Mouse (Mus musculus): ENCODE results near the gene Tmem52. TPM values are rescaled to one million over a fixed set of nuclear protein-coding genes. Genes with fewer than 3 reads are reported as not detected.

The Tmem52 gene
- total and polyA plus RNA-seq, 3 experiments, result not detected

DNA sequence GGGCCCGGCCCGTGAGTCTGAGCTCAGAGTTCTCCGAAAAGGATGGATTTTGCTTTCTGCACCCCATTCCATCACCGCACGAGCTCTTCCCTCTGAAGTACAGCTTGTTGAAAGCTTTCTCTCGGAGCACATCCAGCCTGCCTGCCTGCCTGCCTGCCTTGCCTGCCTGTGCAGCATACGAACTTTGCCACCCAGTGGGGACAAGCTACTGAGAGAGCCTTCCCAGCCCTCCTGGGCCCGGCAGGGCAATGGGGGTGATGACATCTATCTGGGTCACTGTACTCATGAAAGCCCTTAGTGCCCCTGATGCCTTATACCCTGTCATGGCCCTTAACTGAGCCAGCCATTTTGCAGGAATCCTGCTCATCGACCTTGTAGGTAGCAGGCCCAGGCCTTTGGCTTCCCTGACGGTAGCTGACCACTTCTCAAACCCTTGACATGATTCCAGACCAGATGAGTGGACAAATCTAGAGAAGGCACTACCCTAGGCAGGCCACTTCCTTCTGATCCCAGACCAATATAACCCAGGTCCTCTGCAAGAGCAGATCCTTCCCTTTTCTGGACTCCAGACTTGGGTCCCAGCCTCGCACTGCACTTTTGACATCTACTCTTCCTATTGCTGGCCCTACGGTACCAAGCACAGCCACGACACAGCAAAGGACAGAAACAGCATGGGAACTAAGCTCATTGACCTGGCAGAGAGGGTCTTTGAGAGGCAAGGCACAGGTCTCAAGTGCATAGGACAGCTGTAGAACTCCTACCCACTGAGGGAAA, 1.5 kb upstream of the Tmem52 start:
- no peaks in the 10 kb centered on the region for H3K79me2 ChIP-seq (ENCODE audit: control insufficient read depth, insufficient read depth, low read length, poor library complexity)
- DNase-seq (ENCODE audit: low read depth, low spot score), result no peak
- H3K9me3 ChIP-seq (replicated peaks; ENCODE audit: insufficient read depth, low read length), result no peaks in the 10 kb centered on the region
- H3K27me3 ChIP-seq (ENCODE audit: control insufficient read depth in 1 of 2, insufficient read depth in 2 of 2, low read length in 2 of 2), result peaks cover 0 to 1% of the 10 kb centered on the region in 2 experiments; a peak in 3 of 4 replicates
- no peak for TF ChIP-seq MXI1 (IDR thresholded peaks at IDR 0.05; ENCODE audit: low read depth, low read length)
- TF ChIP-seq USF2 (IDR thresholded peaks at IDR 0.05; ENCODE audit: borderline replicate concordance in 1 of 2, insufficient read depth in 1 of 2, low read depth in 1 of 2, low read length in 2 of 2), result no peak
- no peak for TF ChIP-seq MAZ (IDR thresholded peaks at IDR 0.05; ENCODE audit: low read depth, low read length)
- TF ChIP-seq MYB (IDR thresholded peaks at IDR 0.05; ENCODE audit: low read depth, low read length), result no peak
- no peak for TF ChIP-seq RCOR1 (IDR thresholded peaks at IDR 0.05; ENCODE audit: low read depth, low read length)
- TF ChIP-seq CTCF (IDR thresholded peaks at IDR 0.05 in 2 of 3, conservative IDR thresholded peaks at IDR 0.05 in 1 of 3; ENCODE audit: control insufficient read depth in 1 of 3, insufficient read depth in 1 of 3, low read depth in 2 of 3, low read length in 3 of 3, poor library complexity in 1 of 3, severe bottlenecking in 1 of 3), result no peak
- TF ChIP-seq POLR2A (IDR thresholded peaks at IDR 0.05; ENCODE audit: control insufficient read depth in 1 of 2, insufficient read depth in 1 of 2, low read depth in 1 of 2, low read length in 2 of 2, poor library complexity in 1 of 2), result no peak
- no peak for TF ChIP-seq JUND (IDR thresholded peaks at IDR 0.05; ENCODE audit: low read depth, low read length)
- TF ChIP-seq ZMIZ1 (IDR thresholded peaks at IDR 0.05; ENCODE audit: low read depth, low read length), result no peak
- no peak for TF ChIP-seq ZNF384 (IDR thresholded peaks at IDR 0.05; ENCODE audit: low read depth, low read length)
- TF ChIP-seq POLR2AphosphoS5 (IDR thresholded peaks at IDR 0.05; ENCODE audit: borderline replicate concordance, low read depth, low read length), result no peak
- TF ChIP-seq CHD2 (IDR thresholded peaks at IDR 0.05; ENCODE audit: low read length), result no peak
- no peak for TF ChIP-seq BHLHE40 (IDR thresholded peaks at IDR 0.05; ENCODE audit: borderline replicate concordance, low read depth, low read length)
- no peaks in the 10 kb centered on the region for H3K36me3 ChIP-seq (ENCODE audit: control insufficient read depth in 1 of 2, insufficient read depth in 2 of 2, low read length in 2 of 2)
- H3K9ac ChIP-seq (ENCODE audit: control insufficient read depth, low read depth, low read length, poor library complexity, severe bottlenecking), result no peak overlapping the region
- 0 out of 4 replicates have a peak, but pooled peaks cover 0 to 3% of the 10 kb centered on the region in 2 experiments for H3K4me1 ChIP-seq (ENCODE audit: control insufficient read depth in 1 of 2, insufficient read depth in 2 of 2, low read length in 2 of 2)
- no peak overlapping the region for H3K27ac ChIP-seq (ENCODE audit: control insufficient read depth, low read depth, low read length)
- no peak overlapping the region for H3K4me3 ChIP-seq (ENCODE audit: control insufficient read depth in 1 of 2, insufficient read depth in 1 of 2, low read depth in 2 of 2, low read length in 2 of 2)

- peaks cover 0 to 1% of the 10 kb centered on the region in 2 experiments; a peak in 3 of 4 replicates for H3K27me3 ChIP-seq (ENCODE audit: control insufficient read depth in 1 of 2, insufficient read depth in 2 of 2, low read length in 2 of 2)
- H3K4me3 ChIP-seq (ENCODE audit: control insufficient read depth in 1 of 2, insufficient read depth in 1 of 2, low read depth in 2 of 2, low read length in 2 of 2), result no peak overlapping the region
- no peak for DNase-seq (ENCODE audit: low read depth, low spot score)
- H3K27ac ChIP-seq (ENCODE audit: control insufficient read depth, low read depth, low read length), result no peak overlapping the region
- no peaks in the 10 kb centered on the region for H3K79me2 ChIP-seq (ENCODE audit: control insufficient read depth, insufficient read depth, low read length, poor library complexity)
- H3K4me1 ChIP-seq (ENCODE audit: control insufficient read depth in 1 of 2, insufficient read depth in 2 of 2, low read length in 2 of 2), result 0 out of 4 replicates have a peak, but pooled peaks cover 0 to 3% of the 10 kb centered on the region in 2 experiments
- no peaks in the 10 kb centered on the region for H3K9me3 ChIP-seq (replicated peaks; ENCODE audit: insufficient read depth, low read length)
- TF ChIP-seq ZKSCAN1 (IDR thresholded peaks at IDR 0.05; ENCODE audit: low read depth, low read length) (no peak), POLR2AphosphoS5 (IDR thresholded peaks at IDR 0.05; ENCODE audit: borderline replicate concordance, low read depth, low read length) (no peak)
- no peaks in the 10 kb centered on the region for H3K36me3 ChIP-seq (ENCODE audit: control insufficient read depth in 1 of 2, insufficient read depth in 2 of 2, low read length in 2 of 2)
- H3K9ac ChIP-seq (ENCODE audit: control insufficient read depth, low read depth, low read length, poor library complexity, severe bottlenecking), result no peak overlapping the region
Observed at GRCm38 (mm10) chr4:155469590-155470262, 812 bp downstream of the Tmem52 start.

Measured in MEL (cell line).